Mouse (Mus musculus): ENCODE measurements around the gene Epb41l2.

The Epb41l2 gene

DNA sequence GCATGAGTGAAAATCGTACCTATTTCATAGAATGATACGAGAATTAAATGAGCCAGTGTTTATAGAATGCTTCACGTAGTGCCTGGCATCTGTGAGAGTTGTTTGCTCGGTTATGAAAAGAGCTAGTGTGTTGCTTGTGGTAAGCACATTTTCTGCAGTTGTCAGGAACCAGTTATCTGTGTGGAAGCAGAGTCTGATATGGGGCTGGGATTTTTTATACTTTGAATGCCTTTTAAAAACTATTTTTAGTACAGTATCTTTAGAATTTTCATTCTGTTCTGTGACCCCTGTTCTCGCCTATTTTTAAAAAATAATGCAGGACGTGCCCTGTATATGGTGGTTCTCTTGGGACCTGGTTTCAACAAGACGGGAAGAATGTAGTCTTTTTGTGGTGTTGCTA lies 6.1 kb downstream of the Epb41l2 start:
- no peak for DNase-seq

DNA sequence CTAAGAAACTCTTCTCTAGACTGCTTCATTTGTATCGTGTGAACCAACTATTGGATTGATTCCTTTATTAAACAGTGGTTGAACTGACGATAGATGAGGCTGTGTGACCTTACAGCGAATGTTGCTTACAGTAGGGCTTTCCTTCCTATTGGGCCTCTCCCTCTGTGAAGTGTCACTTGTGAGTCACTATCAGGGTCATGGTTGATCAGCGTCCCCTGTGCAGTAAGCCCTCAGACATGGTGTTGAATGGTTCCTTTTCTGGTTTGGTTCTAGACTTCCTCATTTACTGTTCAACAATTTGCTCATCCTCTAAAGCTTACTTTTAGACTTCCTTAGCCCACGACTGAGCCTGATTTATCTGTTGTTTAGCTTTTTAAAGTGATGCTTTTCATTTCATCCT lies 7.1 kb downstream of the Epb41l2 start:
- no peak for DNase-seq

DNA sequence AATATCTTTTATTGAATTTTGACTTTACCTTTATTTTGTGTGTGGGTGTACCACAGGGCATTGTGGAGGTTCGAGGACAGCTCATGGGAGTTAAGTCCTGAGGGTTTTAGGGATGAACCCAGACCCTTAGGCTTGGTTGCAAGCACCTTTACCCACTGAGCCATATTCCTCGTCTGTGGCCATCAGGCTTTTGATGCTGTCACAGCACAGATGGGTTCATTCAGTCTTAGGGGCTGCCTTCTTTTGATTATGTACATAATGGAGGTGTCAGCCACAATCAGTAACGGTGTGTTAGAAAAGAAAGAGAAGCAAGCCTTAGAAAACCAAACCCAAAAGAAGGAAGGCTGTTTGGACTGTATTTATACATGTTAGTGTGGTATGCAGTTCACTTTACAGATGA lies 9.3 kb downstream of the Epb41l2 start:
- no peak for DNase-seq

DNA sequence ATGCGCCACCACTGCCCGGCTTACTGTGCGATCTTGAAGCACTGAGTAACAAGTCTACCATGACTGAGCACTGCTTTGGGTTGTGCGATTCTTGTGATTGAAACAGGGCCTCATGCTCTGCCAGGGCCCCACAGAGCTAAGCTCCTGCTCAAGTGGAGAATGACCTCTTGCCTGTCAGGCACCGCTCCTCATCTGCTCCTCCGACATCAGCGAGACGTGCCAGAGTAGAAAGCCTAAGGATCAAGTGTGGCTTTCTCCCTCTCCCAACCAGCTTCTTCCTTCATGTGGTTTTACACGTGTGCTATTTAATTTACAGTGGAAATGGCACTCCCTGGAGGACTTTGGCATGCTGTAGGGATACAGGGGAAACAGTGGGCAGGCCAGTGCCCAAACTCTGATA lies 10.1 kb downstream of the Epb41l2 start:
- DNase-seq: no peak

DNA sequence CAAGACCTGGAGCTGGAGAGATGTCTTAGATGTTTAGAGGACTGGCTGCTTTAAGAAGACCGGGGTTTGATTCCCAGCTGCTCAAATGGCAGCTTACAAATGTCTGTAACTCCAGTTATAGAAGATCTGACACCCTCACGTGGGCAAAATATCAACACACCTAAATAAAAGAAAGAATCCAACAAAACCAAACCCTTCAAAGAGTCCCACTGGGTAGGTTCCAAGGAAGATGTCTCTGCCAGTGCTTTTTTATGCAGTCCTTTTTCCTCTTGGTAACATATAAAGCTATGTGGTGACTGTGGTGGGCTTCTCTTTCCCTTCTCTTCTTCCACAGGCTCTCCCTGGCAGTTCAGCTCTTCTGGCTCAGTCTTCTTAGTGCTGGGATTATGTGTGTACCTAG lies 11.7 kb downstream of the Epb41l2 start:
- no peak for DNase-seq

DNA sequence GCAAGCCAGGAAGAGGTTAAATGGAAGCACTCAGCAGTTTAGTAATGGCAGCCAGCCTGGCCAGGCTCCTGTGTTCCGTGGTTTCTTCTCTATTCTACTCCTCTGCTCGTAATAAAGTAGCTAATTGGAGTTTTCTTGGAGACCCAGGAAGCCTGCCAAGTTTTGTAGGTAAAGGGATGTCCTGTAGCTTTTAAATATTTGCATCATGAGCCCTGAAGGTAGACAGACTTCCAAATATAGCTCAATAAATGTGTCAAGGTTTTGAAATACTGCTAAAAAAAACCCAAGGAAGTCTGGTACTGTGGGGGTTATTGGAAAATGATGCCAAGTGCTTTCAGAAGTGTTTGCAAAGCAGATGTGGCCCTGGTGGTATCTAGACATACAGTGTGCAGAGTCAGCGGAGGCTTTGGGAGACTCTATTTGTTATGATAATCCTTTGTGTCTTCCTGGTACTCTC lies 12.3 kb downstream of the Epb41l2 start:
- DNase-seq: no peak

DNA sequence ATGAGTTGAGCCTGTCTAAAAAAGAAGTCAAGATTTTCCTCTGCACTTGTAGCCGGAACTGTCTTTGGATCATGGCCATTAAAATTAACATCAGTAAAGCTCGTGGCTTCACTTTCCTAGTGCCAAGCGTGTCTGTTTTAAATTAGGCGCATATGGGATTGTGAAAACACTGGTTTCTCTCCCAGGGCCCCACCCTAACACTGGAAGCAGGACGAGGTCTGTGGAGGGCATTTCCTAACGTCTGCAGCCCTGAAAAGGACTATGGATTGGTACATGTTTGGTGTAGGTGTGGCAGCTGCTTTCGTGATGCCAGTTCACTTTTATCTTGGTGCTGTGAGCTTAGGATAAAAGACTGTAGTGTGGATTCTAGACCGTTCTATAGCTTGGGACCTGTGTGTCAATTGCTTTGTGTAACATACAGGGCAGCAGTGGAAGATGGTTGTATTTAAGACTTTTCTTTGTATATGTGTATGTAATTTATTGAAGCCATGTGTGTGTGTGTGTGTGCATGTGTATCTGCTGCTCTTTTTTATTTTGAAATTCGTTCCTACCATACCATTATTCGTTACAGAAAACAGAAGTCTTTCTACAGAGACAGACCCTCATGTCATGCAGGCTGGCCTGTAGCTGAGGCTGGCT lies 13.0 kb downstream of the Epb41l2 start:
- DNase-seq: no peak

DNA sequence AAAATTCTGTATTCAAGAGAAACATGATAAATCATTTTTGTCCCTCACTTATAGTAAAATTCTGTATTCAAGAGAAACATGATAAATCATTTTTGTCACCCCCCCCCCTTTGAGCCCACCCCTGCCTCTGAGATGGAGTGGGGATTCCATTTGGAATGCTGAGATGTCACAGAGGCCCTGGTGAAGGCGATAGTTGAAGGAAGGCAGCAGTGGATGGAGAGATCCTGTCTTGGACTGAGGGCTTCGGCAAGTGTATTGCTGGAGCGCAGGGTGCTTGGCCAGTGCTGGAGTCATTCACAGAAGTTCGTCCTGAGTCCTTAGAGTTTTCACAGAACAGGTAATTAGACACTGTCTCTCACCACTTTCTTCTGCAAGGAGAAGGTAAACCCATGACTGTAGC lies 15.4 kb downstream of the Epb41l2 start:
- DNase-seq: no peak

DNA sequence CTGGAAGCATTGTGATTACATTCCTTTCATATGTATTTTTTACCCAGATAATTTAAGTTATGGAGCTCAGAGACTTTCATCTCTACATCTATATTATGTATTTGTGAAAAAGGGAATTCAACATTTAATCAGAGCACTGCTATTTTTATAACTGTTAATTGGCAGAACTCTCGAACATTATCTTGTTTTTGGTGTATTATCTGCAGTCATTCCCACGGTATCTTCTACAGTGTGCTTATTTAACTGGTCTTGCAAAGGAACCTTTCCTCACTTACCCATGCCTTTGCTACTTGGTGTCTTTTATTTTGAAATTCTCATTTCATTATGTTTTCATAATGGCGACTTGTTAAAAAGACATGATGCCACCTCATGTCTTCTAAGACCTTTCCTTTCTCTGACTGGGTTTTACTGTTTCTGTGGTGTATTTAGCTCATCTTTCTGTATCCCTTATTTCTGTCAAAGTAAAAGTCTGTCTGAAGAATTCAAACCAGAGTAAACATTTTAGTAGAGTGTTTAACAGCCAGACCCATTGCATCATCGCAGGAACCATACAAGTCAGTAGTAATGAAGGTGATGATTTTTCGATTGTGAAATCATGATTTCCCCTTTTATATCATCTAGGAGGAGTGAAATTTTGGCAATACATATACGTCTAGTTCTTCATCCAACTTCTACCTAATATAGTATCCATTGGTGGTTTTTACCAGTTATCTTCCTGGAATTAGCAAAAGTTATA lies 21.3 kb downstream of the Epb41l2 start:
- DNase-seq: no peak

DNA sequence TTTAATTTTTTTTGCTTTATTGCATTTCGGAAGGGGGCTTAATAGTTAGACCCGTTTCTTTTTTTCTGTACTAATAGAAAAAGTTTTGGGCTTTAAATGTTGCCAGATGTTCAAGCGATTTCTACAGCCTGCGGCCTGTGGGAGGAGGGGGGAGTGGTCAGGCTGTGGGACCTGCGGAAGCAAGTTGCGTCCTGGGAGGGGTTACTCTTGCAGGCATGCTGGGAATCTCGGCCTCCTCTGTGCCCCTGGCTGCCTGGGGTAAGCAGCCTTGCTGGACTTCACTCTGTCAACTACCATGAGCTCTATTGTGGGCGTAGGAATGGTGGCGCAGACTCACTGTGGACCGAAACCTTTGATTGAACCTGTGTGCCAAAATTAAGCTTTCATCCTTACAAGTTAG lies 22.4 kb downstream of the Epb41l2 start:
- DNase-seq: no peak

DNA sequence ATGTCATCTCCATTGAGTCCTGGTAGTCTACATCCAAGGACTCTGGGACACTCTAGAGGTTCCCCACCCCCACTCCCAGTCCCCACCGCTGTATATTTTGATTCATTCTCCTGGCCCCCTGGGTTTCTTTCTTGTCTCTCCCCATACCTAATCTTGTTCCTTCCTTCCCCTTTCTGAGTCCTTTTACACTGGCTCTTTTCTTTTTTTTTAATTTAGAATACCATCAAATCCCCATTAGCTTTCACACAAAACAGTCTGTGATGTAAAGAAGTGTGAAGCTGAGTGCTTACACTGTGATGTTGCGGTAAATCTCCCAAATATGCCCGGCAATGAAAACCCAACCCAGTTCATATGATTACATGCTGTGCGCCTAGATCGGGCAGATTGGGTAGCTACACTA lies 23.6 kb downstream of the Epb41l2 start:
- DNase-seq: no peak

DNA sequence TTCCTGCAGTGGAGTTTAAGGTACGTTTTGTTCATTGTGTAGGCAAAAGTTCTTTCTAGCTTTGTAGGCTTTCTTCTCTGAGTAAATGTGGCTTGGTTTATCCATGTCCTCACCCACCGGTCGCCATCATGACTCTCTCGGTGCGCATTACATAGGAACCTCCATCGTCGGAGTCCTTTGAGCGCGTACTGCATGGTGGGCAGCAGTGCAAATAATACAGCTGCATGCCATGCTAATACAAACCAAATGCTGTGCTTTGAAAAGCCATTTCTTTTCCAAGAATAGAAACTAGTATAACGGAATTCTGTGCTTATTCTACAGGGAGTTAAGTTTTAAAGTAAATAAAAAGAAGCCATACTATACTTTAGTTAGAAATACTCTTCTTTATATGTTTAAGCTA lies 24.8 kb downstream of the Epb41l2 start:
- no peak for DNase-seq

DNA sequence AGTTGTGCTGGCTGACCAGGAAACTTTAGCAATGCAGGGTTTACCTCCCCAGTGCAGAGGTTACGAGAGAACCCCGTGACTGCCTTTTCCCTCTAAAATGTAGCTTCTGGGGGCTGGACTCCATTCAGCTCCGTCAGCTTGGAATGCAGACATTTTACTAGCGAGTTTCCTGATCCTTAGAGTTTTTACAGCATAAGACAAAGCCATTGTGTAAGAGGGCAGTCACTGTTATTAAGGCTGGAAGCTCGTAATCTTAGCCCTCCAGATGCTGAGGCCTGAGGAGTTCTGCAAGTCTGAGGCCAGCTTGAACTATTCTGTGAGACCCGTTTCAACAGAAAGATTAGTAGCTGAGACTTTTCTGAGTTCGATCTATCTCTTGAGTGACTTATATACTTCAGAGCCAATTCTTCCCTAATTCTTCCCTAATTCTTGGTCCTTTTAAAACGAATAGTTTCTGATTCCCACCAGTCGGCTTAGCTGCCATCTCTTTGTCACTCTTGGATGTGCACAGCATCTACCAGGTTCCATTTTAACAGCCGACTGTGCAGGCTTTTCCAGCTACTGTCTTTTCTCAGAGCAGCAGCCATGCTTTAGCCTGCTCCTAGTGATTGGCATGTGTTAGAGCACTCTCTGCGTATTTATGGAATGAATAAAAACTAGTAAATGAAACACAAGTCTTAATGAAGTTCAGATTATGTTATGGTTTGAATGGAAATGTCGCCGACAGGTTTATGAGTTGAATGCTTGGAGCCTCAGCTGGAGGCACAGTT lies 26.4 kb downstream of the Epb41l2 start:
- DNase-seq: no peak

DNA sequence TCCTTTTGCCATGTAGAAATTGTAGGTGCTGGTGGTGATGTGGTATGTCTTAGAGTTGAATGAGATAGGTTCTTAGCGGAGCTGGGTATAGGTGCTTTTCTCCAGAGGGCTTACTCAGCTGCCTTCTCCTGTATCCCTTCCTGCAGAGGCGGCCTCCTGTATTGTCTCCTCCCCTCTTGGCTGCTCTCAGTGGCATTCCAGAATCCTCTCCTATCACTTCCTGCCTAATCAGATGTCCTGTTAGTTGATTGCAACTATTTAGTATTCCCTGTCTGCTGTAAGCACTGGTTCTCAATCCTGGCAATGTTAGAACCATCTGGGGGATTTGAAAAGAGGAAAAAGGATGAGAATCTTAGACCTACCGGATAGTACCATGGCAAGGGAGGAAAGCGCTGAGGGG lies 27.3 kb downstream of the Epb41l2 start:
- no peak for DNase-seq

DNA sequence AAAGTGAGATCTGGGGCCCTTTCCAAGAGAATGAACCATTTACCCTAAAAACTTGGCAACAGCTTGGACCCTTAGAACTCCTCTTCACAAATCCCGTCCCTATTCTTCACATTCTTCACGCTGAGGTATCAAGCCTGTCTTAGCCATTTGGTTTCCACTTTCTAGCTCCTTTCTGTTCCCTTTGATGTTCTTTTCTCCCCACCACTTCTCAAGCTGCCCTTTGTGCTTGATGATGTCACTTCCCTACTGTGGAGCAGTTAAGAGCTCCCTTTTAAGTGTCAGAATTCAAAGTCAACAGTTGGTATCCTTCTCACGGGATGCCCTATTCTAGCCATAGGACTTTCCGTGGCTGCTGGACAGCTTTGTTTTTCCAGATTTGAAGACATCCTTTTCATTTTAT lies 27.7 kb downstream of the Epb41l2 start:
- no peak for DNase-seq

DNA sequence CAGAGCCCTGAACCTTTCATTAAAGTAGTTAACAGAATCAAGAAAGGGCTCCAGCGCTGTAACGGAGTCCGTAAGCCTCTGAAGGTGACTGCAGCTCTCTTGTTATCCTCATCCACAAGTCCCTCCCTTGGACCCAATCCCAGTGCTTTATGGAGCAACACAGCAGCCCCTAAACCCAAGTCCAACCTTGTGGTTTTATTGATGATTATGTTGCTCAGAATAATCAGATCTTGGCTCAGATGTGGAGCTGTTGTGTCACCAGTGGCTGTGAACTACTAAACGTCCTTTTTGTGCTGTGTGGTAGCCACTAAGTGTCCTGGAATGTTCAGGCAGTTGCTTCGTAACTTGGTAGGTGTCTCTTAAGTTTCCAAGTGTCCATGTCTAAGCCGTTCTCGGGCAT lies 33.2 kb downstream of the Epb41l2 start:
- DNase-seq: no peak

DNA sequence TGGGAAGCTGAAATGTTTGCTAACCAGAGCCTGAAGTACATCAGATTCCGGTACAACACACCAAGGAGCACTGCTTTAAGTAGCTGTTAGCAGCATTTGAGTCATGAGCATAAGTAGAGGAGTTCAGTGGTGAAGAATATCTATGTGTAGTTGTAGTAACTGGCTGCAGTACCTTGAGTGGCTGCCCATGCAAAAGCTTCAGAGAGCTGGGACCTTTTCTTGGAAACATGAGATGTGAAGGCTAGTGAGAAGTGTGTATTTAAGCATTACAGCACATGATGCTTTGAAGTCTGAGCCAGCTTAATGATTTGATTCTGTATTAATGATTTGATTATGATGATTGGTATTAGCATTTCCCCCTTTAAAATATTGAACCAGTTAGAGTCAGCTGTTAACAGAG lies 34.1 kb downstream of the Epb41l2 start:
- no peak for DNase-seq

DNA sequence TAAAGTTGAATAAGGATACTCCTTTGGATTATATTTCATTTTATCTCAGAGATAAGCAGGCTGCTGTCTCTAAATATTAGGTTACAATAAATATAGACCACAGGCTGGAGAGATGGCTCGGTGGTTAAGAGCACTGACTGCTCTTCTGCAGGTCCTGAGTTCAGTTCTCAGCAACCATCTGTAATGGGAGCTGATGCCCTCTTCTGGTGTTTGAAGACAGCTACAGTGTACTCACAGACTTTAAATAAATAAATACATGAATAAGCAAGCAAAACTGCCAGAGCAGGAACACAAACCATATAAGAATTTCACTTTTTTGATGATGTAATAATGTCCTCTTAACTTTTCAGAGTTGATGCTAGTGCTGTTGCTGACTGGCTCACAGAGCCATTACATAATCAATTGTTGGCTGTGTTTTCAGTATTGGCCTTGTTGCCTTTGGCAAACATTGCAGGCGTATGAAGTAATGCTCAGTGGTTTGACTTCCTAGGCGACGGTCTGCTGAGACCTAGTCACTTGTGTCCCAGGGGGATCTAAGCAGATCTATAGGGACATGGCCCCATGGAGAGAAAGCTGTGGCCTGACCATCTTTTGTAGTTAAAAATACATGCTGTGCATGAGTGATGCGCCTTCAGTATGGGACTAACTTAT lies 35.8 kb downstream of the Epb41l2 start:
- no peak for DNase-seq

DNA sequence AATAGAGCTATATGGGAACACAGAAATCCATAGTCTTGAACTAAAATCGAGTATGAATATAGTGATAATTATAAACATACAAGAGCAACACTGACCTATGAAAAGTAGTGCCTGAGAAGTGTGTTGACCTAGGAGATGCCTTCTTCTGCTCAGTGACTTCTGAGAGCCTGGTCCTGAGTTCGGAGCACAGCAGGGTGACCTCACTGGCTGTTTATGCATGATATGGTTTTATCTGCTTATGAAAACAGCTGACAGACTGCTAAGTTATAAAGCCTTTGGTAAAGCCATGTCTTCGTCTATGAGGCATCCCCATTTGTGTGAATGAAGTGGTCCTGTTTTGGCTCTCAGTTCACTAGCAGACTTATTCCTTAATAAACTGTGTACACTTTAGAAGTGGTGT lies 37.3 kb downstream of the Epb41l2 start:
- DNase-seq: no peak

DNA sequence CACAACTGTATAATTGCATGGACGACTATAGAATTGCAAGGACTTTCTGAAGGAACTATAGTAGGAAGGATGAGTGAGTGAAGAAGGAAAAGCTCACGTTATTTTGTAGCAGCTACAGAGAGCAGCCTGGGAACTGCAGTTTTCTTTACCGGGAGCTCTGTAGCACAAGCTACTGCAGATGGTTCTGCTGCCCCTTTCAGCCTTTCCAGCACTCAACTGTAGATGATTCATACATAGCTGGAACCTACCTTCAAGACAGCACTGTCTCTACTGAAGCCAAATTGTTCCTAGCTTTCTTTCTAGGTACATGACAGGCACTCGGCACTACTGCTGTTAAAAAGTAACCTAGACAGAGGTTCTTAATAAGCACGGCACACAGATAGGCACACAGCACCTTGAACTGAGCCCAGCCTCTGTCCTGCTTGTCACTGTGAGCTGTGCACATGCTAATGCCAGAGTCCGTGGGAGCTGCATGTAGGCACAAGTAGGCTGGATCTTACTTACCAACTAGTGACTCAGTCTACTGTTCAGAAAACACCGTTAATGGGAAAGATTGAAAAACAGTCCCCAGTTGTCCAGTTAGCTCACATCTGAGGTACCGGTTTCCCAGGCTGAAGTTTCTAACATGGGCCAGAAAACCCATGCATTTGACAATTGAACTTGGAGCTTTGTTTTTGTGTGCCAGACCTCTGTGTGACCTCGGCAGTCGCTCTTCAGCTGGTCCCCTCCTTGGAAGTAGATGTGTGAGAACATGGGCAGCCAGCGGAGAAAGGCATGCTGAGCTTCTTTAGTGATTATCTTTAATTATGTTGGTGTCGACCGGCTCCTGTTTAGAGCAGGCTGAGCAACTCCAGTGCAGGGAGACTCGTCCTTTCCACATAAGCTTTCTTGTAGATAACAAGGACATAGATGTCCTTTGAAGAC lies 38.4 kb downstream of the Epb41l2 start:
- no peak for DNase-seq

DNA sequence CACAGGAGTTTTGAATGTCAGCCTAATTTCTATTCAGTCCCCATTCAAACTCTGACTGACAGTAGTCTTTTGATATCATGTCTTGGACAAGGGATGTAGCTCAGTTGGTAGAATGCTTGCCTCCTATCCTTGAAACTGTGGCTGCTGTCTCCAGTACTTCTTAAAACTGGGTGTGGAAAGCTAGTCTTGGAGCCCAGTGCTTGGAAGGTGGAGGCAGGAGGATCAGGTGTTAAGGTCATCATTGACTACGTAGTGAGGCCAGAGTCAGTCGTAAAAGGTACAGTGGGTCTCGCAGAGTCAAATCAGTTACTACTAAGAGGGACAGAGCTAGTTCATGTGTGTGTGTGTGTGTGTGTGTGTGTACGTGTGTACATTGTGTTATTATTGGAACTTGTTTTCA lies 39.4 kb downstream of the Epb41l2 start:
- no peak for DNase-seq

DNA sequence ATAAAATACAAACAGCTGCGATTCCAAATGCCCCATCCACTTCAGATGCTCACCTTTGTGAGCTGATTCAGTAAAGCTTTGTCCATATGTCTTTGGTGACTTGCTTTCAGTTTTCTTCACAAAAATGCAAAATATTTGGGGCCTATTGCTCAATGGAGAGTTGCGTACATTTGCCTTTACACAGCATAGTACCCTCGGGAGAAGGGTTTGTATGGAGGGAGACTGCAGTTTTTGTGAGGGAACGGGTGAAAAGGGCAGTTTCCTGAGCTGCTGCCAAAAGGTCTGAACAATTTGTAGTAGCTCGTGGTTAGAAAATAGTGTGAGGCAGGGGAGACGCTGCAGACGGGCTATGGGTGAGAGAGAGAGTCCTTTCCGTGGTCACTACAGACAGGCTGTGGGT lies 40.5 kb downstream of the Epb41l2 start:
- no peak for DNase-seq
